In the genomic region with DNA sequence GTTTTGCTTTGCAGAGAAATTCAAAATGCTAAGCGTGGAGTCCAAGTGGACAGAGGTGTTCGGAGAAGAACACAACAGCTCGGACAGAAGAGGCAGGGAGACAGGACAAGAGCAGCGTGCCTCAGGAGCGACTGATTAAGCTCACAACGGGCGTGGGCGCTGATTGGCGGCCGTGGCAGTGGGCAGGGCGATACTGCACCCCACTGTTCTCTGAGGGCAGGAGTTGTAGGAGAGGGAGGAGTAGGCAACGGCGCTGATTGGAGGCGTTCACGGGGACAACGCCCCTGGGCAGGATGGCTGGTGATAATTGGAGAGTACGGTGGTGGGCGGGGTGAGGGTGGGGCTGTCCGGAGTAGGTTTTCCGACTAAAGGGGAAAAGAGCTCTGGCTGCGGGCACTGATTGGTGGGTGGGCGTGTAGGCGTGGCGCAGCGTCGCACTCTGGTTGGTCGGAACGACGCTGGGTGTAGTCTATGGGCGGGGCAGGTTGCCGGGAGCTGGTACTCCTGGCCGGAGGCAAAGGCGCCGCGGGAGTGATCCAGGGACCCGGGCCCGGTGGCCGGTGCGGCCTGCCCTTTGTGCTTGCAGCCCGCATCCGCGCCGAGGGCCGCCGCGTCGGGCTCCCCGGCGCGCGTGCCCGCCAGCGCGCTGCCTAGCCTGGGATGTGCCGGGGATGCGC, we compare ENCODE assay signal across 8 mouse cellular contexts. TPM values are rescaled to one million over a fixed set of nuclear protein-coding genes. Genes with fewer than 3 reads are reported as not detected.
DNase-seq lines count a peak whose midpoint lies in the region; ATAC-seq lines count a peak whose summit lies in the region.

A gene (plus strand): TSS at position 489 of the 677 bp plus-strand sequence.

- H3K9ac ChIP-seq in hindbrain, embryonic 11.5 days (ENCODE audit: low read depth, low read length), result peak within 1 kb of the TSS; percentile 89

- H3K27ac ChIP-seq in hindbrain, embryonic 11.5 days (ENCODE audit: low read depth, low read length), result peak within 1 kb of the TSS; percentile 88

- WGBS in hindbrain, embryonic 11.5 days, result under 1% methylated on average over 54 of the region's 56 CpGs

- H3K4me3 ChIP-seq in hindbrain, embryonic 11.5 days (ENCODE audit: low read depth, low read length), result peak within 1 kb of the TSS; percentile 81

- peak; percentile 100 for DNase-seq in Muller cell, postnatal 12 days (ENCODE audit: inconsistent ontology term)
- peak; percentile 98 for DNase-seq in cerebellum, adult 9-11 months
- DNase-seq in frontal cortex, adult 2 months (ENCODE audit: extremely low spot score in 1 of 2, low spot score in 1 of 2), result peak; percentile 95 to 96
- peak; percentile 96 for DNase-seq in hindbrain, embryonic 11.5 days (ENCODE audit: low spot score)
- DNase-seq in layer of hippocampus, postnatal 10 days (ENCODE audit: low spot score in 2 of 2), result peak; percentile 93 to 94
- peak; percentile 98 for DNase-seq in lung, postnatal 10 days
- DNase-seq in ovary, postnatal 36 days (ENCODE audit: low spot score), result peak; percentile 97
- peak; percentile 95 for DNase-seq in thymus, postnatal 25 days

- H3K4me2 ChIP-seq in hindbrain, embryonic 11.5 days (replicated peaks; ENCODE audit: low read depth, low read length), result peak within 1 kb of the TSS; percentile 63

- H3K36me3 ChIP-seq in hindbrain, embryonic 11.5 days (ENCODE audit: control insufficient read depth, insufficient read depth, low read length), result no peaks in the 10 kb centered on the region

- H3K9me3 ChIP-seq in hindbrain, embryonic 11.5 days (ENCODE audit: control insufficient read depth, low read length), result no peaks in the 10 kb centered on the region

- no peaks in the 10 kb centered on the region for H3K27me3 ChIP-seq in hindbrain, embryonic 11.5 days (ENCODE audit: control insufficient read depth, insufficient read depth, low read length)

- ATAC-seq in hindbrain, embryonic 11.5 days (ENCODE audit: low FRiP score), result peak; percentile 100

- no peaks in the 10 kb centered on the region for H3K4me1 ChIP-seq in hindbrain, embryonic 11.5 days (replicated peaks; ENCODE audit: control insufficient read depth, insufficient read depth, low read length)

RNA-seq across cellular contexts. Expression of the gene that starts here (rescaled TPM):
- polyA plus RNA-seq in frontal cortex, adult 2 months (2012; rRNA removed), result 40.8 and 44.1 TPM in 2 replicates
- polyA plus RNA-seq in hindbrain, embryonic 11.5 days (2014; fragmentation: Nextera tagmentation; extraction: Ambion mirVana), result 22.5 and 27.2 TPM in 2 replicates
- total RNA-seq in layer of hippocampus, postnatal 10 days (2021), result 10 to 100 TPM; 27.0 to 27.4 TPM

Comparison
In these comparisons a context has a peak if more than half of its experiments do, and no peak if none do; other contexts are left out.
1. Peak in every context shown above with its lines: DNase-seq, ATAC-seq, H3K4me3 ChIP-seq and H3K27ac ChIP-seq.